Mouse (Mus musculus) kidney, adult 2 months (tissue): ENCODE results near the gene Adora2a.

ENCODE experiments used
- CTCF ChIP-seq: fragments of 200-500 bp; conservative IDR thresholded peaks from 2 replicates; pipeline ENCODE4 v1.5.1; 2011; ENCODE audit warnings: low read depth, mild to moderate bottlenecking, control low read depth, low read length, moderate library complexity, mixed read lengths; ENCODE audit not compliant: insufficient read depth, insufficient read length
- POLR2A ChIP-seq: fragments of 200-500 bp; IDR thresholded peaks from one replicate; pipeline ENCODE4 v1.6.1; 2011; ENCODE audit warnings: low read depth, low read length, control low read depth

DNA sequence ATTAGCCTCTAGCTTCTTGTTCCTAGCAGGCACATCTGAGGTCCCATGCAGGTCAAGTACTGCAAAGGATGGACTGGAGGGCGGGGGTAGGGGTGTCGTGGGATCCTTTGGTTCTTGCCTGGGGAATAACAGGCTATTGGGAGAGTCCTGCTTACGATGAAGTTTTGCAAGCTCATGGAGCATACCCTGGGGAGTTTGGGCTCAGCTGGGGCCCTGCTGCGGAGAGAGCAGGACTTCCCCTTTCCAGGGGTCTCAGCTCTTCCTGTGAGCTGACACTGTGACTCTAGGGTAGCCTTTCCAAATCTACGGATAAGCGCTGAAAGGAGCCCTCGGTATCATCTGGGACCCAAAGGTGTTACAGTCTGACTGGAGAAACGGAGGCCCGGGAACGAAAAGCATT, 7.7 kb downstream of the Adora2a start:
- TF ChIP-seq POLR2A: no peak
- no peak for TF ChIP-seq CTCF
